Mouse (Mus musculus): ENCODE measurements around the gene Polr3k.

Polr3k gene

DNA sequence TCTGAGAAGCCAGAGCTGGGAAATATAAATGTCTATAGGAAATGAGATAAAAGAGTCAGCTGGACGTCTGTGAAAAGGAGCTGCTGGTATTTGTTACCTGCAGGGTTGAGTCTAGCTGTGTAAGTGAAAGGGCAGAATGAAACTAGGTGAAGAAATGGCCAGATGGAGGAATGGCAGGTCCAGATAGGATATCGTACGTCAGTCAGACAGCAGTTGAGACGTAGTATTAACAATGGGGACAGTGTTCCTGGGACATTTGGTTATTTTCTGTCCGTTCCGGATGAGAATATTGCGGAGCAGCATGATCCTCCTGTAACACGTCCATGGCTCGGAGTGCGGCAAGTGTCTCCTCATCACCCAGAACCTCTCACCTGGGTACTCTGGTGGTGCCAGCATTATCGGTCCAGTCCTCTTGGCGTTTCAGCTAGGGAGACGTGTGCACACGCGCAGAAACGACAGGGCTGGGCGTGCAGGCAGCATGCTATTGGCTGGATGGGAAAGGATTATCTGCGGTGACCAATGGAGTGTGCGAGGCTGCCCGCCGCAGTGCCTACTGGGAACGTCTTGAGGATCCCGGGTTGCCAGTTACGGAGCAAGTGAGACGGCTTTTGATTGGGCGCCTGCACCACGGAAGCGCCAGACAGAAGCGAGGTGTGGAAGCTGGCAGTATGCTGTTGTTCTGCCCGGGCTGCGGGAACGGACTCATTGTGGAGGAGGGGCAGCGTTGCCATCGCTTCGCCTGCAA, at the start of gene Polr3k:
TSS of gene Polr3k (plus strand) at position 547 of the 745 bp plus-strand sequence.
- peak; percentile 79 for DNase-seq (ENCODE audit: low spot score)

DNA sequence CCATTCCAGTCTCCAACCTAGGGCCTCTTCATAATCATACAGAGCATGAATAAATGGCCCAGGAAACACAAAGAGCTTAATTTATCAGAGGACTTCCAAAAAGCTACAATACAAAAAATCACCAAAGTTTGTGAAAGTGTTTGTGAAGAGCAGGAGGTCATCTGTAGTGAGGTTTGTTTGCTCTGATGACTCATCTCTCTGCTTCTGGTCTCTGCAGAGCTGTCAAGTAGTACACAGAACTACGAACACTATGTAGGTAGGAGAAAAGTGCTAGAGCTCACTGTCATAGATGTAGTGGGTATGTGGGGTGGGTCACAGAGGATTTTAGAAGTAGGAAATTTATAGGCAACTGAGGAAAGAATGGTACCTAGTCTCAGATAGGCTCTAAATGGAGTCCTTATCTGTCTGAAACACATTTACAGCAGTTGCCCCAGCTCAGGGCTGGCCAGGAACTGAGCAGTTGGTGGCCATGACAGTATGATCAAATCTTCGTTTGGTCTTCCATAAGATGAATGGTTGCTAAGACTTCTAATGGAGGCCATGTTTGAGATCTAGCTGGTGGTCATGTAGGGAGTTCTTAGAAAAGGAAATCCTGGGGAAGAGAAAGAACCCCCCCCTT, 35.0 kb upstream of the Polr3k start:
- no peak for DNase-seq (ENCODE audit: low spot score)

DNA sequence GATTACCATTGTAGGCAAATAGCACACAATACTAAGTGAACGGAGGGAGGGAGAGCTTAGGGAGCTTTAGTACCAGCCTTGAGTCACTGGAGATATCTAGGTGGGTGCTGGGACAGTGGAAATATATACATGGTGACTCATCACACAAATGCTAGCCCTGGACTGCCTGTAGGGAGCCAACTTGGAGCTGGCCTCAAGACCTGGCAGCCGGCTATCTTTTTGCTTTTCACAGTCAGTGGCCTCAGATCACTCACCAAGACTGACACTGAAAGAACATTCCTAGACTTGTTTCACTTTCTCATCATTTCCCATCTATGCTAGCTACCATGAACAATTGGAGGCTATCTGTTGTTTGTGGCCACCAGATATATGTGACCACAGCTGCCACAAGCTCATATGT, 31.4 kb upstream of the Polr3k start:
- no peak for DNase-seq (ENCODE audit: low spot score)

- peak; percentile 82 for DNase-seq (ENCODE audit: low spot score)
Observed at GRCm38 (mm10) chr2:181837372-181838292, 26.5 kb upstream of the Polr3k start, which contains the start of gene Pcmtd2. Pcmtd2 (plus strand) TSS chr2:181837854.

DNA sequence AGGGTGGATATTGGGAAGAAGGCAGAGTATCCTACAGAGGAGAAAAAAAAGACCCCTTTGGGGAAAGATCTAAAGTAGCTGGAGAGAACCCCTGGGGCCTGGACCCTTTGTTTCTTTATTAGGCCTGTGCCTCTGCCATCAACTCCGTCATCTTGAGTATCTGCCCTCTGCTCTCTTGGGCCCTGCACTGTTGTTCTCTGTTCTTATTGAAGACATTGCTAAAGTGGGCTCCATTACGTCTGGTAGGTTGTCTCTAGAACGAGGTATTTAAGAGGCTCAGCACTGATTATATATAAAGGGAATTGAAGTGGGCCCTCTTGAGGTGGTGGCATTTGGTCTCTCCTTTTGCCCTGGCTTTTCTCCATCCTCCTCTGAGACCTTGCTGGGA, 25.9 kb upstream of the Polr3k start:
- peak; percentile 1 for DNase-seq (ENCODE audit: low spot score)

DNA sequence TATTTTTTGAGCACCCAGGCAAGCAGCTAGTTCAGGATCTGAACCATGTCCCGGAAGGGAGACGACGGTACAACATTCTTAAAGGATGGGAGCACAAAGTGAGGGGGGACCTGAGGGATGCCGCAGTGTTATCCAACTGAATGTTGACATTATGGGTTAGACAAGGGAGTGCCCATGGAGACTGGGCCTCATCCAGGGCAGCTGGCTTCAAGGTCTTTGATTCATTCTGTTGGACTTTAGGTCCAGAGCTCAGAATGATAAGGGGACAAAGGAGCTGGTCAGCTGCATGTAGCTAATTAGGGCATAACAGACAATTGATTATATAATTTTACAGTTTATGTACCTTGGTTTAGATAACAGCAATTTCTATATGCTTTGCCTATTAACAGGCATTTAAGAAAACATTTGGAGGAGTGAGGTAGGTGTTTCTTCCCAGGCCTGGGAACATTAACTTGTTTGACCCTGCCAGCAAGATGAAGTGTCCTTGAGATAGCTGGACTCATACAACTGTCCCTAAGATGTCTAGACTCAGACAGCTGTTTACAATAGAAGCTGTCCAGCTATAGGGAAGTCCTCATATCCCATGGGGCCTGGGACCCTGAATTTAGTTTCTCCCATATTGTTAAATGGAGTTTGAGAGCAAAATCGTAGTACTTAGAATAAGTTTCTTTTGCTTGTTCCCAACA, 18.3 kb upstream of the Polr3k start:
- peak; percentile 1 for DNase-seq (ENCODE audit: low spot score)

DNA sequence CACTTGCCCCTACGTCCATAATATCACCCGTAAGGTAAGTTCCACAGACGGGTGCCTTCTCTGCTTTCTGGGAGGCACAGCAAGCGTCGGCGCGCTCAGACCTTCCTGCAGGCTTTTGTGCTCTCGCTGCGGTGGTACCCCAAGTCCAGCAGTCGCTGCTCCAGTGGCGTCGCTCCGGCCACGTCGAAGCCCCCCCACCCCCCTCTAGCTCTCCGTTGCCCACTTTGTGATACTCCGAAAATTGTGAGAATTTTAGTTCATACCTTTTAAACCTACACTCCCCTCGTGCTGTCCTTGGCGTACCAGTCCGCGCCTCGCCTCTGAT, 361 bp downstream of the Polr3k start:
- no peak for DNase-seq (ENCODE audit: low spot score)

GRCm38 (mm10) chr2:181866931-181867330, 2.8 kb downstream of the Polr3k start:
- peak; percentile 57 for DNase-seq (ENCODE audit: low spot score)

DNA sequence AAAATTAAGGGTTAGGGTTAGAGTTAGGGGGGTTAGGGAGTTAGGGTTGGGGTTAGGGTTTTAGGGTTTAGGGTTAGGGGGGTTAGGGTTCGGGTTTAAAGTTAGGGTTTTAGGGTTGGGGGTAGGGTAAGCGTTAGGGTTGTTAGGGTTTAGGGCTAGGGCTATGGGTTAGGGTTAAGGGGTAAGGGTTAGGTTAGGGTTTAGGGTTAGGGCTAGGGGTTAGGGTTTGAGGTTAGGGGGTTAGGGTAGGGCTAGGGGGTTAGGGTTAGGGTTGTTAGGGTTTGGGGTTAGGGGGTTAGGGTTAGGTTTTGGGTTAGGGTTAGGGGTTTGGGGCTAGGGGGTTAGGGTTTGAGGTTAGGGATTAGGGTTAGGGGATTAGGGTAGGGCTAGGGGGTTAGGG, 6.9 kb downstream of the Polr3k start:
- no peak for DNase-seq (ENCODE audit: low spot score)

DNA sequence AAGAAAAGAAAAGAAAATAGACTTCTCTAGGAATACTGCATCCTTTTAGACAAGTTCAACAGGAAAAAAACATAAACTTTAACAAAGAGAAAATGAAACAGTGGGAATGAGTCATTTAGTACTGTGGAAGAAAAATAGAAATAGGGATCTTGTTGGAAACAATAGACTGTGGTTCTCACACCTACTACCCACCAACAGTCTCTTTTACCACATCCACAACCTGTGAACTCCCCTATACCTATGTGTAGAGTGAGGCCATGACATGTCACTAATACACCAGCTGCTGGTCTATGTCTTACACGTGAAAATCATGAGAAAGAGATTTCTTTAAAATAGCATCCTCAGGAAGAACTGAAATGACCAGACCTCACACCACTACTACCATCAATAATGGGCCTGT, 14.8 kb downstream of the Polr3k start:
- no peak for DNase-seq (ENCODE audit: low spot score)

DNA sequence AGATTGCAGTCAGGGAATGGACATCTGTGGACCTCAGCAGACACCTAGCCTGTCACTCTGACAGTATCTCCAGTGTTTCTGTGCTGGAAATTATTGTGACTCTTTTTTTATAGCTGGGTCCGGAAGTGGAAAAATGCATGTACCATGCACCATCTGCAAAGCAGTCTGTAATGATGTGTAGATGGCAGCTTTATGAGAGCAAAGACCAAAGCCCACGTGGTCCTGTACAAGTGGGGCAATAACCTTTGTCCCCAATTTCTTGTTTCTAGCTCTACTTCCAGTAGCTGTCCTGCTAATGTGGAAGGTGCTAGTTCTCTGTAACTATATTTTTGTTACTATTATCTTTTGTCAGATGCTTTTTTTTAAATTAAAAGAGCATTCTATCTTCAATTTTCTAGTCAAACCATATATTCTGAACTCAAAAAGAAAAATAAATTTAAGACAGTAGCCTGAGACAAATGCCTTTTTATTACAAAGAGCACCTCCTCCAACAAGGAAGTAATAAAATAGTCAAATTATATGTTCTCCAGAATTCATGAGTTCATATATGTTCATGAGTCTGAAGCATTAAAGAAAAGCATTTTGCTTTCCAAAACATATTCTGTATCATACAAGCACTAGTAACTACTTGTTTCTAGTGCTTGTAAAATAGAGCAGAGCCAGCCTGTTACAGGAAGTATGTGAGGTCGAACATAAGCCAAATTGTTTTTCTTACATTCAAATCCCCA, 19.0 kb downstream of the Polr3k start:
- DNase-seq (ENCODE audit: low spot score), result no peak

DNA sequence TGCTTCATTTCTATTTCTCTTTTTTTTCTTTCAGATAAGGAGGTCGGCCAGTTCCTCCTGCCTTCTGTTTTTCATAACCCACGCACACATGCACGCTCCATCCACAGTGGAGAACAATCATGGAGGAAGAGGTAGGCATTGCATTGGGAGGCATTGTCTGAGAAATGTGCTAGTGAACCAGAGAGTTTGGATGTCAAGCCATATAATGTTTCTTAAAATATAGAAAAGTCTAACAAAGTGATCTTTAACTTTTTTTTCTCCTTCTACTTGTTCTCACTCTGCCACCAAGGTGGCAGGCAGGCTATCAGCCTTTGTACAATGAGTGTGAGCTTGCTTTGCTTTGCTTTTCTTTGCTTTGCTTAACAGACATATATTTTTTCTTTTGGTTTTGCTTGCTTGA, 53.7 kb downstream of the Polr3k start:
- DNase-seq (ENCODE audit: low spot score), result no peak

DNA sequence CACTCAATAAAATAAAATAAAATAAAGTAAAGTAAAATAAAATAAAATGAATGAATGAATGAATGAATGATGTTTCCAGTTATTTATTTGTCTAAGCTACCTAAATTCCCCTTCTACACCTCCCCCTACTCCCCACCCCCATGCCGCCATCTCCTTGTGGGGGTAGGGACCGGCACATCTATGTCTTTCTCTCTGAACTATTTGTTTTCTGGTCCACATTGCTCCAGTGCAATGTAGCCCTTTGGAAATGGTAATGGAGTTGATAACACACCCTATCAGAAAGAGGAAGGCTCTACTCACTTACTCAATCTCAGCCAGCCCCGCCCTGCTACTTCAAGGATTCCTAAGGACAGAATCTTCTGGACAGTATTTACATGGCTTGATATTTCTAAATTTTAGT, 54.4 kb downstream of the Polr3k start:
- no peak for DNase-seq (ENCODE audit: low spot score)

Data from ovary, postnatal 14 days (tissue).